Mouse (Mus musculus): ENCODE data around the gene Itprip.

DNA sequence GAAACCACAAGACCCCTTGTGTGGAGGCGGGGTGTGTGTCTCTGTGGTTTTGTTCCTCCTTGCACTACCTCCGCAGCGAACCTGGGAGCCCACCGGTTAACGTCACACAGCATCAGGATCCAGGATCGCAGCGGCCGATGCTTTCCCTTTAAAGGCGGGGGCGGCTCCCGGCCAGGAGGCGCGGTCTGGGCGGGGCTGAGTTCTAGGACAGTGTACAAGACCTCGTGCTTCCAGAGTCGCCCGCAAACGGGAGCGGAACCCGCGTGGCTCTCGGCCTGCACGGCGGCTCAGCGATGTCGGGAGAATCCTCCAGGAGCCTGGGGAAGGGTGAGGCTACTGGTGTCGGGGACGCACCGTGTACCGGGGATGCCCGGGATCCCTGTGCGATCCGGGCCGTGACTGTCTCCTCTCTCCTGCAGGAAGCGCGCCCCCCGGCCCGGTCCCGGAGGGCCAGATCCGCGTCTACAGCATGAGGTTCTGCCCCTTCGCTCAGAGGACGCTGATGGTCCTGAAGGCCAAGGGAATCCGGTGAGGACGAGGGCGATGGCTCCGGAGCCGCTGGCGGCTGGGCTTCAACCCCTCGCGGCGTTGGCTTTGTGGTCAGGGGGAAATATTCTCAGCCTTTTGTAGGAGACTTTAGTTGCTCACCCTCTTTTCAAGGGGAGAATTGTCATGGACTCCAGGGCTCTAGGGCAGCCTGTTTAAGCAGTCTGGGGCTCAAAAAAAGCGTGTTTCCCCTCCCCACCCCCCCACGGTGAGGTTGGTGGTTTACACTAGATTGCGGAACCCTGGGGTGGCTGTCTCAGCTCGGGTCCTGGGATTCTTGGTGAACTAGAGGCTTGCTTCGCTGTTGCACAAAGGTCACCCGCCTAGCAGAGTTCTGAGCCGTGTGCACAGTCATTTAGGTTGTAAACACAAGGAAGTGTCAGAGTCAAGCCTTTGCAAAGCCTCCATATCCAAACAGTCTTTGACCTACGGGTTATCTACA, 64.0 kb downstream of the Itprip start, which contains the start of gene Gsto1:
- TF ChIP-seq CTCF (IDR thresholded peaks at IDR 0.05; ENCODE audit: control insufficient read depth, insufficient read depth, low read length) (peak; percentile 1; the same call in 1 of the 2 replicates), POLR2A (IDR thresholded peaks at IDR 0.05; ENCODE audit: borderline replicate concordance, control insufficient read depth, low read depth, low read length) (peak; percentile 61; the same call in 1 of the 2 replicates)
